Mouse (Mus musculus): ENCODE data around the gene 5530401A14Rik. TPM values are rescaled to one million over a fixed set of nuclear protein-coding genes. Genes with fewer than 3 reads are reported as not detected.

The 5530401A14Rik gene
- polyA plus RNA-seq (2012; rRNA removed): 0.04 and 0.11 TPM in 2 replicates

DNA sequence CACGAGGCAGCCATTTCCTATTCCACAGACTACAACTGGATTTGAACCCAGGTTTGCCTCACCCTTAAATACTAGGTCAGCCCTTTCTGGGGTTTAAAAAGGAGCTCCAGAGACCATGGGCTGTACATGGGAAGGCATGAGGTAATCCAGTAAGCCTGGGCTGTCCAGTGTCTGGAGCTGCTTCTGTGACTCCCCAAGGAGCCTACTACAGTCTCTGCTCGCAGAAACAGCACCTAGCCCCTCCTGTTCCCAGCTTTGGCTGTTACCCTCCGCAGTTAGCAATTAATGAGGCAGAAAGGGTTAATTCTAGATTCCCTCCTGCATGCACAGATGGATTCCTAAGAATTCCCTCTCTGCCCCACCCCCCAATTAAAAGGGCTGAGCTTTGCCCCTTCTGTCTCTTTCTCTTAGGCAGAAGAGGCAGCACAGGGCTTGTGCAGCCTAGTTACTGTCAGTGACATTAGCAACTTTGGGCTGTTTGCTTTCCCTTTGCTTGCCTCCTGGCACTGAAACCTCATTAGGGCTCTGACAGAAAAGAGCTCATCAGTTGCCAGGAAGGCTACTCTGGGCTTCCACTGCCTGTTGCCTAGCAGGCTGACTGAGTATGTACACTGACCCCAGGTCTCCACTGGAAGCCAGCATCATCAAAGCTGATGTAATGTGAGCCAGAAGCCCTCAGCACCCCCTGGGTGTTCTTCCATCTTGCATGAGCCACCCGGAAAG, at the start of gene 5530401A14Rik:
Gene 5530401A14Rik, plus strand, starts transcription at position 424 of the 723 bp plus-strand sequence.

Other genes starting within 250 kb of the 5530401A14Rik start
- 25.3 and 25.7 TPM in 2 replicates for gene Asic2, start 107.8 kb downstream of the 5530401A14Rik start, polyA plus RNA-seq (2012; rRNA removed)
- 0.32 and 16.5 TPM in 2 replicates for gene Ccl2, start 174.9 kb downstream of the 5530401A14Rik start, polyA plus RNA-seq (2012; rRNA removed)
- not detected in 2 replicates for gene Gm17268, start 177.9 kb downstream of the 5530401A14Rik start, polyA plus RNA-seq (2012; rRNA removed)
- 0.31 and 1.4 TPM in 2 replicates for gene Ccl7, start 185.0 kb downstream of the 5530401A14Rik start, polyA plus RNA-seq (2012; rRNA removed)
- gene Ccl11, start 197.2 kb downstream of the 5530401A14Rik start, polyA plus RNA-seq (2012; rRNA removed): 0.09 and 0.99 TPM in 2 replicates
- 1.3 and 3.1 TPM in 2 replicates for gene Ccl12, start 241.2 kb downstream of the 5530401A14Rik start, polyA plus RNA-seq (2012; rRNA removed)

Measured in central nervous system, embryonic 18 days (tissue).